Mouse (Mus musculus) kidney, postnatal 14 days (tissue): ENCODE data around the gene Mtmr14.

Experiments used
- DNase-seq: peaks from one replicate; pipeline ENCODE4 v3.0.0; 2022; ENCODE audit warnings: mixed read lengths

The Mtmr14 gene

GRCm38 (mm10) chr6:113237542-113238270 lies at the start of gene Mtmr14:
Gene Mtmr14, plus strand, starts transcription at chr6:113237843.
- peak; percentile 99 for DNase-seq

GRCm38 (mm10) chr6:113193765-113194460 lies 43.7 kb upstream of the Mtmr14 start:
- peak; percentile 48 for DNase-seq

- no peak for DNase-seq
Measured at GRCm38 (mm10) chr6:113194517-113194840, 43.2 kb upstream of the Mtmr14 start.

GRCm38 (mm10) chr6:113194841-113195595 lies 42.6 kb upstream of the Mtmr14 start, which contains the start of gene Lhfpl4:
Gene Lhfpl4, minus strand, starts transcription at chr6:113195384.
- no peak for DNase-seq

DNA sequence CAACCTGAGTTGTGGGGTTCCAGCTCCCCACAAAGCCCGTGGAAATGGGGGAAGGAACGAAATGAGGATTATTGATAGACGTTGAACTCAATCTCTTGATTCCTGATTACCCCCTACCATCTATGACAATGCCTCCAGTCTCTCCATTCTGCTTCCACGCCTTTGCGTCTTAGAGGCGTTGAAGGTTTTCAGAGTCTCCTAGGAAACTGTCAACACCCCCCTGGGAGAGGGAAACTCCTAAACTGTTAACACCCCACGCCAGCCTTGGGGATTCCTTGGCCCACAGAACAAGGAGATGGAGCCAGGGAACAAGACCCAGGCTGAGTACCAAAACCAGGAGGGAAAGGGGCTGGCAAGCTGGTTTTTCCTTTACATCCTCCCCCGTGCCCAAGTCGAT lies 42.0 kb upstream of the Mtmr14 start:
- DNase-seq = no peak

- no peak for DNase-seq
Measured at GRCm38 (mm10) chr6:113216280-113216679, 21.4 kb upstream of the Mtmr14 start.

DNA sequence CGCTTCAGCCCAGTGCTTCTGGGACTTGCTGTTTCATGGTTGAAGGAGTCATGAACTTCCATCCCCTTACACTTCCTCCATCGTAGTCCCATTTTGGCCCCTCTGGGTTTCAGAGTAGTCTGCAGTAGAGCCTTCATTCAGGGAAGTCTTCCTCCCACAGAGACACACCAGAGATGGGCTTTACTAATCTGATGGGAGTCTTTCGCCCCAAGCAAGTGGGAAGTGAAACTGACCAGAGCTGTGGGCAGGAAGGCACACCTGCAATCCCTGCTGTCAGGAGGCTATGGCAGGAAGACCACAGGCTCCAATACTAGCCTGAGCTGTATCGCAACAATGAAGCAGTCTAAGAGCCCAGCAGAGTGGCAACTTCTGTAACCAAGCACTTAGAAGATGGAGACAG lies 11.8 kb upstream of the Mtmr14 start:
- DNase-seq = no peak

GRCm38 (mm10) chr6:113226705-113227104 lies 10.9 kb upstream of the Mtmr14 start:
- DNase-seq = no peak

DNA sequence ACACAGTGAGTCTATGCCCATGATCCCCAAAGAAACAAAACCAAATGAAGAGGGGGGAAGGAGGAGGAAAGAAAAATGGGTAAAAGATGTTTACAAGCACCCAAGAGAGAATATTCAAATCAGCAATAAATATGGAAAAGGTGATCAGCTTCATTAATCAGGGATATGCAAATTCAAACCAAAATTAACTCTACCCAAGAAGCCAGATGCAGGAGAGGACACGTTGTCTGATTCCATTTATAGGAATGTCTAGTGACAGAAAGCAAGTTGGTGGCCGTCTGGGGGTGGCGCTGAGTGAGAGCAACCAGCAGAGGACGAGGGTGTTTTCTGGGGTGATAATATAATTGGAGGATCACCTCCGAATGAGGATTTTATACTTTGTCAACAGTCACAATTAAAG lies 2.5 kb upstream of the Mtmr14 start:
- DNase-seq = no peak

DNA sequence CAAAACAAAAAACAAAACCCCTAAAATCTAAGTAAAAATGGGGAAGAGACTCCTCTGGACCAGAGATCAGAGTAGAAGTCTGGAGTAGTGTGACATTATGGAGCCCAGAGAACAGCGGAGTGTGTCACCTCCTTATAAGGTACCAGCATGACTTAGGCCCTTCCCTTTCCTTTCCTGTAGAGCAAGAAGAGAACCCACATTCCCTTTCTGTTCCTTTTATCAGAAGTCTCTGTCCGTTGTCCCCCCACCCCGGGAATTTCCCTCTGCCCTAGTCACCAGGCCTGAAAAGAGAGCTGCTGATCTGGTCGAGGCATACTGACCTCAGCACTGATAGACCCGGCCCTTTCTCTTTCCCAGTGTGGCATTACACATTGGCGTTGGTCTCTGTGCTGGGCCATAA lies 799 bp downstream of the Mtmr14 start:
- DNase-seq = no peak

- DNase-seq = no peak
Measured at GRCm38 (mm10) chr6:113242753-113243152, 5.1 kb downstream of the Mtmr14 start.

GRCm38 (mm10) chr6:113245585-113245984 lies 7.9 kb downstream of the Mtmr14 start:
- DNase-seq = no peak

- DNase-seq = no peak
Measured at GRCm38 (mm10) chr6:113250786-113251185, 13.1 kb downstream of the Mtmr14 start.

GRCm38 (mm10) chr6:113251921-113252320 lies 14.3 kb downstream of the Mtmr14 start:
- no peak for DNase-seq

DNA sequence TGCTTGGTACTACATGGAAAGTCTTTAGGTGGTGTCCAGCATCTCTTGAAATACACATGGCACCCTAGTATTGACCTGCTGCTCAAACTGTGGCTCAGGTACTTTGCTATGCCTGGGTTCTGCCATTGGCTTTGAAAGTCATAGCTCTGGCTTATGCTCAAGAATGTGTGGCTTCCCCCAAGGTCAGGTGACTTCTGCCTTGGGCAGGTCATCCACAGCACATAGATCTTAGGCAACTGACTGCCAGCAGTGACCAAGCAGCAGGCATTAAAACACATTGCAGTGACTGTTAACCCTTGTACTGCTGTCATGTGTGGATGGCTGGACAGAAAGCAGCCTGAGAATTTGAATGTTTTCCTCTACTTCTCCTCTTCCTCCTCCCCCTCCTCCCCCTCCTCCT lies 17.3 kb downstream of the Mtmr14 start:
- DNase-seq = peak; percentile 4

DNA sequence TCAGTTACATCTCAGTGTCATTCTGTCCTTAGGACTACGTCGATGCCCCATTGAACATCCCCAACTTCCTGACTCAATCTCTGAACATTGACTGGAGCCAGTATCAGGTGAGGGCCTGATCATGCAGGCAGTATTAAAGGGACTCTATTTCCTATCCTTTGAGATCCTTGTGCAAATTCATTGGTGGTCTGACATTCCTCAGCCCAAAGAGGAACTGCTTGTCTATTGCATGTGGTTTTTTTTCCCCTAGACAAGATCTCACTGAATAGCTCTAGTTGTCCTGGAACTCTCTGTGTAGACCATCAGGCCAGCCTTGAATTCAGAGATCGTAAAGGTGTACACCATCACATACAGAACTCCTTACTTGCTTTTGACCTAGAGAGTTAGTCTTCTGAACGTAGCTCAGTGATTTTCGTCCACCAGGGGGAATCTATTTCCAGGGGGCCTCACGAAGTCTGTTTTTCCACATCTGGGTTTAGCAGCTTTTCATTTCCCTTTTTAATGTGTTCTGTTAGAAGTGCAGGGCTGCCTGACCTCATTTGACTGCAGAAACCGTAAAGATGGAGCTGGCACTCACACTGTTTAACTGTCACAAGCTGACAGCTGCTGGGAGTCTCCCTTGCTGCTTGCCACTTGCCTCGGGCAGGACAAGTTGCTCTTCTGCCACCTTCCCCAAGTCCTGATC lies 23.7 kb downstream of the Mtmr14 start:
- DNase-seq = no peak

DNA sequence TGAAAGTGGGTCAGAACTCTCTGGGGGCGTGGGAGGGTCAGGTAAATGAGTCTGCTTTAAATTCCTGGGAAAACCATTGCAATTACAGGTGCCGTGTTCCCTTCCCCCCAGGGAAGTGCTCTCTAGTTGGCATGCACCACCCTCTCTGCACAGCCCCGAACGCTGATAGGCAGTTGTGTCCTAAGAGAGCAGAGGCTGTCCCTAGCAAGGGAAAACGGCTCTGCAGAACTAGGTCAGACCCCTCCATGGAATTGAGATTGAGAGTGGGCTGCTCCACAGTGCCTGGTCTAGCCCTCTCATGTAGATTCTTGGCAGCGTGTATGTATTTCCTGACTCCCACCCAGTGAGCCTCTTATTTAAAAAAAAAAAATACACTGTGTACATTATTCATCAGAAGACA lies 25.9 kb downstream of the Mtmr14 start:
- no peak for DNase-seq

DNA sequence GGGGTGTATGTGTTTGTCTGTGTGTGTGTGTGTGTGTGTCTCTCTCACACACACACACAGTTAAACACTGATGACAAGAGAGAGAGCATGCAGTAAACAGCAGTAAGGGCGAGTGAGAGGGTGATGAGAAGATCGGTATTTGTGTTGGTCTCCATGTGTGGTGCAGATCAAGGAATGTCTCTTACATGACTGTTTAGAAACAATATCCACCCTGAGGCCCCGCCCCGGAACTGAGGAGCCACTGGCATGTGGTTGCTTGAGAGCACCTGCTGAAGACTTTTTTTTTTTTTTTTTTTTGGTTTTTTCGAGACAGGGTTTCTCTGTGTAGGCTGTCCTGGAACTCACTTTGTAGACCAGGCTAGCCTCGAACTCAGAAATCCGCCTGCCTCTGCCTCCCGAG lies 26.8 kb downstream of the Mtmr14 start:
- DNase-seq = no peak

DNA sequence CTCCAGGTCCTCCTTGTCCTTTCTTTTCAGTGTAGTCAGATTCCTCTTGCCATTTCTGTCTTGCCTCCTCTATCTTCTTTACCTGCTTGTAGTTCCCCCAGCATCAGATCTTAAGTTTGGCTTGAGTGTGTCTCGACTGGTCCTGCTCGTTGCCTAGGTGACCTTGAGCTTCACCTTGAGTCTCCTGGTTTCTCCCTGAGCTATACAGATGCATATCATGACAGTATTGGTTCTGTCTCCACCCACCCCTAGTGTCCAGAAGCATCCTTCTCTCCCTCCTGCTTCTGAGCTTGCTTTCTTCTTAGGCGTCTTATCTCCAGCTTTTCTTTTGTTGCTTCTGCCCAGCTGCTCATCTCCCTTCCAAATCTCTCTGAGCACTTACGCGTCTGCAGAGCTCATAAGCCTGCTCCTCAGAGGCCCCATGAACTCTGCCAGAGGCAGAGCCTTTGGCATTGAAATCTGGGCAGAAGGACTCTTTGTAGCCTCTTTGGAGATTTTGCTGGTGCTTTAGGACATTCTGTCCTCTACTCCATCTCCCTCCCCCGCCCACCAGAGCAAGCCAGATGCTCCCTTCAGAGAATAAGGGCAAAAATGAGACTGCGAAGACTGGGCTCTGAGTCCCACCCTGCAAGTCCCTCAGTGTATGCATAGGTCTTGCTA lies 29.5 kb downstream of the Mtmr14 start:
- no peak for DNase-seq

DNA sequence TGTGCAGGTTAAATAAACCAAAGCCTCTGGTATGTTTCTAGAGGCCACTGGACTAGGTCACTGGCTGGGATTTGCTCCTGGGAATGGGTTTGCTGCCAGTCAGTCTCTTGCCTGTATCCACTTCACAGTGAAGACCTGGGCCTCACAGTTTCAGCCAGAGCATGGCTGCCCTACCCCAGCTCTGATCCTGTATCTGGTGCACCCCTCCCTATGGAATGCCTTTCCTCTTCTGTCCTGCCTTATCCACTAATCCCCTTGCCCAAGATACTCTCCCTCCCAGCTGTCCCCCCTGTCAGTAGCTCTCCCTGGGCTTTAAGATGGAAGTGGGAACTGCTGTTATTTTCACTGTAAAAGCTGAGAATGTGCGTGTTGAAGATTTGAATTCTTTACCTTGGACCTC lies 30.3 kb downstream of the Mtmr14 start:
- no peak for DNase-seq

DNA sequence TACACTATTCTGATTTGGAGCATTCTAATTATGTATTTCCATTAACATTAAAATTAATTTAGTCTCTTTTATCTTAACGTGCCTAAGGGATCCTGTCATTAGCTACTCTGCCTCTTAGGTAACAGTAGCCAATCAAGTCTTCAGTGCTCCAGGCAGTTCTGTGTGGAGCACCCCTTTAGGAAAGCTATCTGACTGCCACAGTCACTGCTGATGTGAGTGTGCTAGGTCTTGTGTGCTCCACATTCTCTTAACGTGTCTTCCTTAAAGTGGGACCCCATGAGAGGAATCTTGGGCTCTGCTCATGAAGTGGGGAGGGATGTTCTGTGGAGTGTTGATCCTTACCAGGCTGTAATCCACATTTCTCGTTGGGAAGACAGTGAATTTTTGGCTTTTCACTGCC lies 34.7 kb downstream of the Mtmr14 start:
- DNase-seq = no peak

GRCm38 (mm10) chr6:113276846-113277245 lies 39.2 kb downstream of the Mtmr14 start:
- DNase-seq = no peak

GRCm38 (mm10) chr6:113281676-113282075 lies 44.0 kb downstream of the Mtmr14 start:
- DNase-seq = no peak
